ENCODE assay signal across 34 mouse cellular contexts in genomic region chr12:118011921-118012320, GRCm38 (mm10).
"Had no signal": no experiment of that assay in that cellular context is flagged by ENCODE, and none has a peak within 500 bp of the region (broad histone marks: within the 10 kb centered on the region; RNA-seq: fewer than 3 reads in every experiment).

No protein-coding gene starts in this region.

- ATAC-seq: hindbrain, embryonic 16.5 days; hindbrain, postnatal 0 days; inflammation-experienced regulatory T-cells, adult 6 months; intestine, embryonic 15.5 days; intestine, embryonic 16.5 days; intestine, postnatal 0 days had no signal

- H3K27me3 ChIP-seq: heart, embryonic 15.5 days; hindbrain, embryonic 12.5 days; hindbrain, embryonic 13.5 days; hindbrain, embryonic 15.5 days; intestine, embryonic 15.5 days; kidney, embryonic 15.5 days had no signal

- H3K36me3 ChIP-seq: heart, embryonic 12.5 days; heart, embryonic 13.5 days; heart, embryonic 15.5 days; hindbrain, embryonic 10.5 days; hindbrain, embryonic 12.5 days; hindbrain, embryonic 13.5 days; hindbrain, embryonic 15.5 days; intestine, embryonic 15.5 days; kidney, embryonic 15.5 days had no signal

- H3K9ac ChIP-seq: heart, embryonic 12.5 days; heart, embryonic 13.5 days; heart, embryonic 15.5 days; hindbrain, embryonic 12.5 days; hindbrain, embryonic 13.5 days; hindbrain, embryonic 14.5 days; hindbrain, embryonic 15.5 days; intestine, embryonic 15.5 days; kidney, embryonic 15.5 days had no signal

- H3K4me2 ChIP-seq: heart, embryonic 12.5 days; heart, embryonic 13.5 days; heart, embryonic 15.5 days; hindbrain, embryonic 12.5 days; hindbrain, embryonic 13.5 days; hindbrain, embryonic 14.5 days; hindbrain, embryonic 15.5 days; intestine, embryonic 15.5 days; kidney, embryonic 15.5 days had no signal

- DNase-seq: heart, postnatal 10 days; heart, postnatal 14 days; heart, postnatal 36 days; heart, postnatal 4 days; kidney, adult 11 months; kidney, adult 18-20 months; kidney, adult 2 months; kidney, adult 8-10 months; kidney, adult 9 months; kidney, postnatal 10 days; kidney, postnatal 14 days; kidney, postnatal 25 days; kidney, postnatal 36 days; kidney, postnatal 4 days; layer of hippocampus, adult 9-11 months; layer of hippocampus, postnatal 36 days had no signal

- H3K4me3 ChIP-seq: heart, embryonic 12.5 days; heart, embryonic 13.5 days; heart, embryonic 15.5 days; hindbrain, embryonic 10.5 days; hindbrain, embryonic 12.5 days; hindbrain, embryonic 13.5 days; hindbrain, embryonic 15.5 days; intestine, embryonic 15.5 days; kidney, embryonic 15.5 days; layer of hippocampus, adult 2 months; left cerebral cortex, adult 2 months had no signal

- H3K27ac ChIP-seq: heart, embryonic 13.5 days; heart, embryonic 15.5 days; hindbrain, embryonic 10.5 days; hindbrain, embryonic 12.5 days; hindbrain, embryonic 13.5 days; hindbrain, embryonic 14.5 days; hindbrain, embryonic 15.5 days; hindbrain, postnatal 0 days; intestine, embryonic 15.5 days; kidney, embryonic 15.5 days; kidney, postnatal 0 days; layer of hippocampus, adult 2 months; left cerebral cortex, adult 2 months had no signal

- H3K4me1 ChIP-seq: heart, embryonic 12.5 days; heart, embryonic 13.5 days; heart, embryonic 15.5 days; hindbrain, embryonic 10.5 days; hindbrain, embryonic 12.5 days; hindbrain, embryonic 13.5 days; hindbrain, embryonic 15.5 days; intestine, embryonic 15.5 days; kidney, embryonic 15.5 days had no signal

- H3K9me3 ChIP-seq: heart, embryonic 12.5 days; heart, embryonic 13.5 days; heart, embryonic 15.5 days; hindbrain, embryonic 10.5 days; hindbrain, embryonic 12.5 days; hindbrain, embryonic 13.5 days; hindbrain, embryonic 15.5 days; intestine, embryonic 15.5 days; kidney, embryonic 15.5 days had no signal
